Mouse (Mus musculus) erythroblast, embryonic 14.5 days (primary cell): ENCODE data around the gene Chsy1.

Experiments used
- GATA1 ChIP-seq: IDR thresholded peaks from 2 replicates; pipeline ENCODE4 v1.6.1; 2012; ENCODE audit warnings: low read length, inconsistent platforms, mixed read lengths
- TAL1 ChIP-seq: IDR thresholded peaks from 3 replicates; pipeline ENCODE4 v1.6.1; 2012; ENCODE audit warnings: low read length, inconsistent platforms, mixed read lengths

GRCm38 (mm10) chr7:66161836-66162235 is 52.5 kb downstream of the Chsy1 start:
- TF ChIP-seq TAL1 (no peak), GATA1 (no peak)
